Mouse (Mus musculus): Measurements from ENCODE around the gene Hoxb3. TPM values are rescaled to one million over a fixed set of nuclear protein-coding genes. Genes with fewer than 3 reads are reported as not detected.
A peak's percentile ranks its signal among the peaks of the same experiment; 100 is the strongest.

The Hoxb3 gene
- total and polyA plus RNA-seq, 2 experiments from 2014 or later: 9.2 TPM; not detected in 1

- Histone ChIP-seq H3K4me2 (ENCODE audit: low read depth, low read length, poor library complexity, severe bottlenecking) (no peak overlapping the region), H3K4me1 (ENCODE audit: insufficient read depth, low read length) (no peaks in the 10 kb centered on the region), H3K27ac (ENCODE audit: low read depth, low read length) (no peak overlapping the region), H3K9ac (replicated peaks; ENCODE audit: low read length, poor library complexity, severe bottlenecking) (no peak overlapping the region), H3K27me3 (ENCODE audit: insufficient read depth, low read length) (peaks cover 96% of the 10 kb centered on the region), H3K36me3 (ENCODE audit: insufficient read depth, low read length) (no peaks in the 10 kb centered on the region), H3K4me3 (ENCODE audit: low read depth, low read length) (no peak overlapping the region), H3K9me3 (ENCODE audit: low read length) (no peaks in the 10 kb centered on the region)
- DNase-seq (ENCODE audit: low spot score) (peak; percentile 89), ATAC-seq (ENCODE audit: low FRiP score) (no peak)
- 1% methylated on average over 31 of the region's 31 CpGs for WGBS
- TF ChIP-seq CTCF (IDR thresholded peaks at IDR 0.05): peak; percentile 79
These were observed 11.4 kb upstream of the Hoxb3 start for GRCm38 (mm10) chr11:96311520-96312417.

- Histone ChIP-seq H3K9ac (replicated peaks; ENCODE audit: low read length, poor library complexity, severe bottlenecking) (no peak overlapping the region), H3K9me3 (ENCODE audit: low read length) (no peaks in the 10 kb centered on the region), H3K4me3 (ENCODE audit: low read depth, low read length) (no peak overlapping the region), H3K36me3 (ENCODE audit: insufficient read depth, low read length) (no peaks in the 10 kb centered on the region), H3K4me1 (ENCODE audit: insufficient read depth, low read length) (no peaks in the 10 kb centered on the region), H3K27ac (ENCODE audit: low read depth, low read length) (no peak overlapping the region), H3K27me3 (ENCODE audit: insufficient read depth, low read length) (peaks cover 93% of the 10 kb centered on the region), H3K4me2 (ENCODE audit: low read depth, low read length, poor library complexity, severe bottlenecking) (no peak overlapping the region)
- DNase-seq (ENCODE audit: low spot score) (no peak), ATAC-seq (ENCODE audit: low FRiP score) (no peak)
- no peak for TF ChIP-seq CTCF (IDR thresholded peaks at IDR 0.05)
- 24% methylated on average over 2 of the region's 2 CpGs for WGBS
These were observed 10.0 kb upstream of the Hoxb3 start for GRCm38 (mm10) chr11:96313134-96313533.

GRCm38 (mm10) chr11:96313806-96314428 lies 9.2 kb upstream of the Hoxb3 start:
- no peak overlapping the region for H3K9ac ChIP-seq (replicated peaks; ENCODE audit: low read length, poor library complexity, severe bottlenecking)
- no peak overlapping the region for H3K4me2 ChIP-seq (ENCODE audit: low read depth, low read length, poor library complexity, severe bottlenecking)
- H3K4me1 ChIP-seq (ENCODE audit: insufficient read depth, low read length): no peaks in the 10 kb centered on the region
- no peak for TF ChIP-seq CTCF (IDR thresholded peaks at IDR 0.05)
- WGBS: 3% methylated on average over 12 of the region's 12 CpGs
- H3K27me3 ChIP-seq (ENCODE audit: insufficient read depth, low read length): peaks cover 93% of the 10 kb centered on the region
- no peak for ATAC-seq (ENCODE audit: low FRiP score)
- H3K4me3 ChIP-seq (ENCODE audit: low read depth, low read length): no peak overlapping the region
- no peaks in the 10 kb centered on the region for H3K36me3 ChIP-seq (ENCODE audit: insufficient read depth, low read length)
- H3K9me3 ChIP-seq (ENCODE audit: low read length): no peaks in the 10 kb centered on the region
- DNase-seq (ENCODE audit: low spot score): no peak
- H3K27ac ChIP-seq (ENCODE audit: low read depth, low read length): no peak overlapping the region

GRCm38 (mm10) chr11:96314671-96315343 lies 8.3 kb upstream of the Hoxb3 start:
- no peak for TF ChIP-seq CTCF (IDR thresholded peaks at IDR 0.05)
- DNase-seq (ENCODE audit: low spot score) (no peak), ATAC-seq (ENCODE audit: low FRiP score) (no peak)
- H3K9ac ChIP-seq (replicated peaks; ENCODE audit: low read length, poor library complexity, severe bottlenecking): no peak overlapping the region
- peaks cover 93% of the 10 kb centered on the region for H3K27me3 ChIP-seq (ENCODE audit: insufficient read depth, low read length)
- no peaks in the 10 kb centered on the region for H3K36me3 ChIP-seq (ENCODE audit: insufficient read depth, low read length)
- H3K4me2 ChIP-seq (ENCODE audit: low read depth, low read length, poor library complexity, severe bottlenecking): no peak overlapping the region
- H3K4me3 ChIP-seq (ENCODE audit: low read depth, low read length): no peak overlapping the region
- H3K9me3 ChIP-seq (ENCODE audit: low read length): no peaks in the 10 kb centered on the region
- WGBS: under 1% methylated on average over 34 of the region's 34 CpGs
- no peak overlapping the region for H3K27ac ChIP-seq (ENCODE audit: low read depth, low read length)
- no peaks in the 10 kb centered on the region for H3K4me1 ChIP-seq (ENCODE audit: insufficient read depth, low read length)

GRCm38 (mm10) chr11:96315344-96315681 lies 7.8 kb upstream of the Hoxb3 start:
- Histone ChIP-seq H3K36me3 (ENCODE audit: insufficient read depth, low read length) (no peaks in the 10 kb centered on the region), H3K9me3 (ENCODE audit: low read length) (no peaks in the 10 kb centered on the region), H3K27ac (ENCODE audit: low read depth, low read length) (no peak overlapping the region), H3K4me1 (ENCODE audit: insufficient read depth, low read length) (no peaks in the 10 kb centered on the region), H3K27me3 (ENCODE audit: insufficient read depth, low read length) (peaks cover 93% of the 10 kb centered on the region), H3K9ac (replicated peaks; ENCODE audit: low read length, poor library complexity, severe bottlenecking) (no peak overlapping the region), H3K4me2 (ENCODE audit: low read depth, low read length, poor library complexity, severe bottlenecking) (no peak overlapping the region), H3K4me3 (ENCODE audit: low read depth, low read length) (no peak overlapping the region)
- DNase-seq (ENCODE audit: low spot score) (no peak), ATAC-seq (ENCODE audit: low FRiP score) (no peak)
- TF ChIP-seq CTCF (IDR thresholded peaks at IDR 0.05): no peak
- WGBS: 7% methylated on average over 5 of the region's 5 CpGs

Measured in midbrain, postnatal 0 days (tissue).